Mouse (Mus musculus): Measurements from ENCODE around the gene Opcml.

Gene Opcml

GRCm38 (mm10) chr9:28011483-28011882, 220.9 kb downstream of the Opcml start:
- no peak for DNase-seq

DNA sequence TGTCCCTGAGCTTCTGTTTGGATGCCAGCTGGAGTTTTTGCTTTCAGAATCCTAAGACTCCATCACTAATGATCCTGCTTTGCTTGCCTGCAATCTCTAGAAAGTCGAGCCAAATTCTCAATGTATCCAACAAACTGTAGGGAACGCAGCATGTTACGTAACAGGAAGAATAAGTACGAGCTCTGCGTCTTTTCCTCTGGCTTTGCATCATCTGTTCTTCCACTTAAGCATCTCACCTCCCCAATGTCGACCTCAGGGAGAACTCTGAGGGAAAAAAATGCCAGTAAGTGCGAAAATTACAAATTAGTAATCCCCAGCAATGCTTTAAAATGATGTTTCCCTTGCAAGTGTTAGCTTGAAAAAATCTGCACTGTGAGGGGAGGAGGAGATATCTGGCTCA, 222.1 kb downstream of the Opcml start:
- DNase-seq, result no peak

DNA sequence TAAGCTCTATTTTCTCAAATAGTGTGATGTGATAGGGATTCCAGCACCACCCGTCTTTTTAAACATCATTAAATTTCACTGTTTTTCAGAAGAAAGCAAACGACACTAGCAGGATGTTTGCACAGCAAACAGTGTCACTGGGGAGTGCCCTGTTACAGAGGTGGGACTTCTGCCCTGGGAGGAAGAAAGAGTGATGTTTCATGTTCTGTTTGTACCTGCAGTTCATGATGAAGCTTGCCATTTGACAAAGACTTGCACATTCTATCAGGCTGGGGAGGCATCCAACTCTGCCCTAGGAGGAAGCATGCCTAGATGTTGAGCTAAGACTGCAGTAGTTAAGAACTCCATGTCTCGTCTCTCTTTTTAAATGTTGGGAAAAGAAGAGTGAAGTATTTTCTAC, 222.6 kb downstream of the Opcml start:
- DNase-seq, result no peak

DNA sequence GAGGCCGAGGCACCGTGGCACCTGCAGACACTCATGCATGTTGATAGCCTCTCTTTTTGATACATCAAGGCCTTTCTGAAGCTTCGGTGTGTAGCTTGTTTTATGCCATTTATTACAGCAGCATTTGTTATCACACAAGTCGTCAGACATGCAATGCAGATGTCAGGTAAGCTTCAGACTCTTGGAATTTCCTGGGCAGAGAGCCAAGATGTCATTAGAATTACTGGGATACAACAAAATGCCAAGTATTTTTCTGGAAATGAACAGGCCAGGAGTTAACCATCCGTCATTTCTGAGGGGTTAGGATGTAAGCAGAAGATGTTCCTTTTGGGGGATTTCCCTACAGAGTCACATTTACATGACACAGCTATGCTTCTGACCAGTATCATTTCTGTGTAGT, 237.6 kb downstream of the Opcml start:
- DNase-seq, result peak in 1 of 2 experiments; percentile 20

DNA sequence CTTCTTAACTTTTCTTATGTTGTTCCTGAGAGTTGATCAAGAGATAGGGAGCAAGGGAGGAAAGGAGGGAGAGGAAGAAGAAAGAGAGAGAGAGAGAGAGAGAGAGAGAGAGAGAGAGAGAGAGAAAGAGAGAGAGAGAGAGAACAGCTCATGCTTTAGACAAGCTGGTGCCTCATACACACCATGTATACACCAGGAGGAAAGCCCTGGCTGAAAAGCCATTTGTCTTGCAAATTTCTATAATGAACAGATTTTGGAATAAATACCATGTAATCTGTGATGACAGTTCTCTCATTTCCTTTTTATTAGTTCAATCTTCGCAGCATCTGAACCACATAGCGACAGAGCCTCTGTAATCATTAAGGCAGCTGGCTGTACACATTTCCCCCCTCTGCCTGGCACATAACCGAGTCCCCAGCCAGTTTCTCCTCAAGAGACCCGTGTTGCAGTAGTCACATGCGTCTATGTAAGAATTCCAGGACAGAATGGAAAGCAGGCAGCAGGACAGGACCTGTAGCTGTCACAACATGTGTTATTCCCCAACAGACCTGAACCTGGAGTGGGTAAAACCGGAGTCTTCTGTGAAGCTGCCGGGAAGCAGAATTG, 238.3 kb downstream of the Opcml start:
- peak in 1 of 2 experiments; percentile 18 for DNase-seq

GRCm38 (mm10) chr9:28049157-28049556, 258.6 kb downstream of the Opcml start:
- no peak for DNase-seq

DNA sequence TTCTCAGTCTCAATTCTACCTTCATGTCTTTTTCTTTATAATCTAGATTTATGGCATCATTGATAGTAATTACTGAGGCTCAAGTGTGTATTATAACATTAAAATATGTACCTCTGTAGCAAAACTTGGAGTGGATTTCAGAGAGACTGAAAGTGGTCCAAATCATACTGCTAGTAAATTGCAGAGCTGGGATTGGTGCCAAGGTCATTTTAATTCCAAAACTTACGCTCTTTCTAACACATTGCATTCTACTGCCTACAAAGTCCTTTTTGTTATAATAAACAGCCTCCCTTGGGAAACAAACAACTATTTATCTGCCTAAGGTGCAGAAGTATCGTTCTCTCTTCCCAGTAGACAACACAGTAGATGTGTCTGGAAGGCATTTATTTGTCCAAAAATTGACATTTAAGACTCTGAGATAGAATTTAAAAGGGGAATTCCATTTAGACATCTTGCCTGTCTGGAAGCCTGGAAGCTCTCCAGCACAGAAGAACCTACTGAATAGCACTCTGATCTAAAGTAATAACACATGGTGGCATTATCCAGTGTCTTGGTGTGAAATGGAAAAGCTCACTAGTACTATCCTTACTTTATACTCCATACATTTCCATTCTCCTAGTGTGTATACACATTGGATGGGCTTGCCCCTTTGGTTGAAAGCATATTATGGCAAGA, 266.7 kb downstream of the Opcml start:
- DNase-seq, result peak; percentile 67 to 70

- DNase-seq, result peak; percentile 88 to 90
Measured at GRCm38 (mm10) chr9:28065126-28065525, 274.6 kb downstream of the Opcml start.

GRCm38 (mm10) chr9:28080694-28081093, 290.1 kb downstream of the Opcml start:
- peak in 1 of 2 experiments; percentile 25 for DNase-seq

- no peak for DNase-seq
Measured at GRCm38 (mm10) chr9:28083754-28084153, 293.2 kb downstream of the Opcml start.

DNA sequence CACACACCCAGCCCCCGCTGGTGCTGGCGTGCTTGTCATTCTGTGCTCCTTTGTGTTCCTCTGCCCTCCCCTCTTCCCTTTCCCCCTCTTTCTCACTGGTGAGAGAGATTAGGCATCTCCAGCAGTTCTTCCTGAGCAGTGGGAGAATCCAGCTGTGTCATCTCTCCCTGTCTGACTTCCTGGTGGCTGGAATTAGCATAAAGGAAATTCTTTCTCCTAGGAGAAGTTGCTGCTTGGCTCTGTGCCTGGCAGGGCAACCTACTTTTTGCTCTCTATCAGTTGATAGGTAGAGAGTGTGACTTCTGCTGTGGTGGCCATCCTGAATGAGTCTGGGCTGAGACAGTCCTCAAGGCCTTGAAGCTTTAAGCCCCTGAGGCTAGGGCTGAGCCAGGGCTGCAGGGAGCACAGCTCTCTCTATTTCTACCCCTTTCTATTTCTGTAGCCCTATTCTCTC, 293.7 kb downstream of the Opcml start:
- peak; percentile 47 to 50 for DNase-seq

DNA sequence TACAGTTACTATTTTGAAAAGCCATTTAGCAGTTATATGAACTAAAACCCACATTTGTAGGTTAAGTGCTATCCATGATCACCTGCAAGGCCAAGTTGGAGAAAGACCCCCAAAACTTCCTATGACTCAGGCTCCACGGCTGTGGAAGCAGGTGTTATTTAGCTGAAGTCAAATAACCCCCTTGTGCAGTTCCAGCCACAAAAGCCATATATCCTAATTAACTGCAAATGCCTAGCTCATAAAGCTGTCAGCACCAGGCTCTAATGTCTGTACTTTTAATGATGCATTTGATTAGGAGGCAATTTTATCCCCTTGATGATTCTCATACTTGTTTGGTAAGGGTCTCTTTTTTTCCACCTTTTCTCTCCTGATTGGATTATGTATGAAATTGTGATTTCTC, 300.8 kb downstream of the Opcml start:
- DNase-seq, result no peak

GRCm38 (mm10) chr9:28094722-28095121, 304.1 kb downstream of the Opcml start:
- no peak for DNase-seq

- DNase-seq, result no peak
Measured at GRCm38 (mm10) chr9:28096204-28096603, 305.6 kb downstream of the Opcml start.

- peak; percentile 66 to 70 for DNase-seq
Measured at GRCm38 (mm10) chr9:28101981-28102380, 311.4 kb downstream of the Opcml start.

DNA sequence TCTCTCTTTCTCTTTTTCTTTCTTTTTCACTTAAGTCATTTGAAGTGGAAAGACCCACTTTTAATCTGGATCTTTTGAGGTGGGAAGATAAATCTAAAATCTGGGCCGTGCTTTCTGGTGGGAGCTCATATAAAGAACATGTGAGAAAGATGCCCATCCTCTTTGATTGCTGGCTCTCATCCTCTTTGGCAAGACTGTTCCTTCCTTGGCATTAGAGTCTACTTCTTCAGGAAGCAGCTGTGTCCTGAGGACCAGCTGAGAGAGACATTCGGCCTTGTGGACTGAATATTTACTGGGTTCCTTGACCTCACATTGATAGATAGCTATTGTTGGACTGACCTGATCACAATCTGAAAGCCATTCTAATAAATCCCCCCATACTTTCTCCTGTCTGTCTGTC, 331.3 kb downstream of the Opcml start:
- DNase-seq, result peak; percentile 65

DNA sequence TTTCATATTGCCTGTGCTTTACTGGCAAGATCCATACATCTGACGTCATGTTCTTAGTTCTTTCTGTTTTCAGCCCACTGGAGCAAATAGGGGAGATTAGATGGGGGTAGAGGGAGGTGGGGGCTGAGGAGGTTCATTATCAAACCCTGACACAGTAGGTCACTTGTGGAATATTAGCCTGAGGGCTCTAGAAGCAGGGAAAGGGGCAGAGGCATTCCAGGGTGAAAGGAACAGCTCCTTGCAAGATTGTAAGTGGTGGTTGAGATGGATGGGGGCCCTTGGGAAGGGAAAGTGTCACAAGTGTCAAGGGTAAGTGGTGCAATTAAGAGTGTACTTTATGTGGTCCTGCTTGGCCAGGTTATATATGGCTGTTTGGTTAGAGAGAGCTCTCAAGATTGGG, 338.2 kb downstream of the Opcml start:
- DNase-seq, result no peak

GRCm38 (mm10) chr9:28131521-28131920, 340.9 kb downstream of the Opcml start:
- peak; percentile 52 to 66 for DNase-seq

DNA sequence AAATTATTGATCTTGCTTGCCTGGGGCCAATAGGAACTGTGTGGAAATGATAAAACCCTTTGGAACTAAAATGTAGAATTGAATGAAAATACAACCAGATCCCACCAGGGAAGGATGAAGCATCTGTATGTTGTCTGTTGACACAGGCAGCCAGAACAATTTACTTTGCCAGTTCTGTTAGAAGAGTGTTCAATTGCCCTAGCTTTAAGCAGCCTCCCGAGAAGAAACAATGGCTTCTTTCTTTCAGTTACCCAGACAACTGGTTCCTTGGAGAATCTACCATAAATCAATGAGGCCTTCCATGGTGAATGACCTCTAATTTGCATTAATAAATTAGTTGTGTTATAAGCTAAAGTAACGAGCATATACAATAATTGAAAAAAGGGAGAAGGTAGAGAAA, 346.0 kb downstream of the Opcml start:
- no peak for DNase-seq

- DNase-seq, result no peak
Measured at GRCm38 (mm10) chr9:28139957-28140597, 349.5 kb downstream of the Opcml start.

DNA sequence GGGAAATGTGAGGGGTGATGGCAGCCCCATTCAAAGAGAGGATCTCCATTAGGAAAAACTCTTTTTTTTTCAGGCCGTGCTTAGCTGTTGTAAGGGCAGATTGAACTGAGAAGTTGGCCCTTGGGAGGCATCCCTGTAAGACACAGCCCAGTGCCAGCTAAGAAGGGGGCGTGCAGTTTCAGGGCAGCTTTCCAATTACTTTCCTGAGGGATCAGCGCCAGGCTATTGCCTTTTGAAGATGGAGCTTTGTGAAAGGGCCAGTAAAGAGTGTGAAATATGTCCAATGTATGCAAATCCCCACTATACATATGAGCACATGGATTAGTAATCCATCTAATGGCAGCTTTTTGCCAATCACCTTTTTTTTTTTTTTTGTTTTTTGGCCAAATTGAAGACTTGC, 358.9 kb downstream of the Opcml start:
- DNase-seq, result peak; percentile 66 to 72

GRCm38 (mm10) chr9:28153748-28154147, 363.2 kb downstream of the Opcml start:
- no peak for DNase-seq

DNA sequence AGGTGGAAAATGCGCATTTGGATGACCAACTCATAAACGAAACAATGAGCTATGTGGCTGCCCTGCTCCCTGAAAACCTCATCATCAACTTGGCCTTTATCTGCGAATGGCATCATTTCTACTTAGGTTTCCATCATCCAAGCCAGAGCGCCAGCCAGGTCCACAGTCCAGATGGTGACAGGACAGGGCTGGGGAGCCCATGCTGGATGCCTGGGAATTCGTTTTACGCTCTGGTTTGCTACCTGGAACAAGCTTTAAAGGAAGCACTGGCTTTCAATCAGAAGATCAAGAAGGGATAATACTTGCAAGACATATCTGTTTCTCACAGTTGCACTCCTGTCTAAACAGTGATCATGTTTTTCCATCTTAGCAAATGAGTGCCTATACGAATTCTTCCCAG, 366.5 kb downstream of the Opcml start:
- DNase-seq, result peak; percentile 40 to 58

- no peak for DNase-seq
Measured at GRCm38 (mm10) chr9:28160953-28161352, 370.4 kb downstream of the Opcml start.

Data from cerebellum, postnatal 10 days (tissue).